Mouse (Mus musculus) erythroid progenitor cell, adult 5-6 weeks (primary cell): ENCODE results near the gene Pigr. TPM values are rescaled to one million over a fixed set of nuclear protein-coding genes. Genes with fewer than 3 reads are reported as not detected.
A peak's percentile ranks its signal among the peaks of the same experiment; 100 is the strongest.

ENCODE experiments used
- ATAC-seq: replicated peaks from 2 replicates; pipeline ENCODE4 v1.8.0; 2016; ENCODE audit warnings: moderate number of reproducible peaks, mild to moderate bottlenecking, moderate TSS enrichment, inconsistent platforms; ENCODE audit not compliant: poor library complexity, low FRiP score, severe bottlenecking
- total RNA-seq, 2 experiments: library from RNA; stranded (forward) in 1 of 2; stranded (reverse) in 1 of 2; fragments of 150-400 nt in 1 of 2; fragments of 186-747, 209-891 nt in 1 of 2; gene quantifications; 2 replicates each; pipeline versions ENCODE4 v1.2.3 to v1.2.4; 2015 to 2017; ENCODE audit warnings: low replicate concordance in 2 of 2

The Pigr gene
- total RNA-seq (2015; ENCODE audit: low replicate concordance): not detected in 2 replicates
- not detected in 2 replicates for total RNA-seq (2017; ENCODE audit: low replicate concordance)

GRCm38 (mm10) chr1:130826448-130826847, at the start of gene Pigr:
Pigr (plus strand) TSS chr1:130826684.
- ATAC-seq: no peak

- ATAC-seq: no peak
Measured at GRCm38 (mm10) chr1:130779867-130780266, 46.6 kb upstream of the Pigr start.

- ATAC-seq: 0 out of 2 replicates have a peak, but pooled peaks have one; percentile 68
Measured at GRCm38 (mm10) chr1:130784054-130784453, 42.4 kb upstream of the Pigr start.

DNA sequence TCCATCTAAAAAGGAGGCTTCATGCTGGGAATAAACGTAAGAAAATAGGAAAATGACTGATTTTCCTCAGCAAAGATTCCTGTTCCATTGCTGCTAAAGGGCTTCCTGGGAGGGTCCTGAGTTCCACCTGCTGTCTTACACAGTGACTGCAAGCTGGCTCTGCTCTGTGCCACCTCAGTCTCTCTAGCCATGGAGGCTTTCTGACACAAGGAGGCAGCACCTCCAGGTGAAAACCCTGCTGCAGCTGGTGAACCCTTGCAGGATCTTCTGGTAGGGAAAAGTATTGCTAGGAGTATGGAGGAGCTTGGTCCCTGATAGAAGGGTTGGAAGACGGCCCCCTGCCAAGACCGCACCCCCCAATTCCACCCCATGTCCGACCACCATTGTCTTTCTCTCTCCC, 39.5 kb upstream of the Pigr start:
- ATAC-seq: no peak

DNA sequence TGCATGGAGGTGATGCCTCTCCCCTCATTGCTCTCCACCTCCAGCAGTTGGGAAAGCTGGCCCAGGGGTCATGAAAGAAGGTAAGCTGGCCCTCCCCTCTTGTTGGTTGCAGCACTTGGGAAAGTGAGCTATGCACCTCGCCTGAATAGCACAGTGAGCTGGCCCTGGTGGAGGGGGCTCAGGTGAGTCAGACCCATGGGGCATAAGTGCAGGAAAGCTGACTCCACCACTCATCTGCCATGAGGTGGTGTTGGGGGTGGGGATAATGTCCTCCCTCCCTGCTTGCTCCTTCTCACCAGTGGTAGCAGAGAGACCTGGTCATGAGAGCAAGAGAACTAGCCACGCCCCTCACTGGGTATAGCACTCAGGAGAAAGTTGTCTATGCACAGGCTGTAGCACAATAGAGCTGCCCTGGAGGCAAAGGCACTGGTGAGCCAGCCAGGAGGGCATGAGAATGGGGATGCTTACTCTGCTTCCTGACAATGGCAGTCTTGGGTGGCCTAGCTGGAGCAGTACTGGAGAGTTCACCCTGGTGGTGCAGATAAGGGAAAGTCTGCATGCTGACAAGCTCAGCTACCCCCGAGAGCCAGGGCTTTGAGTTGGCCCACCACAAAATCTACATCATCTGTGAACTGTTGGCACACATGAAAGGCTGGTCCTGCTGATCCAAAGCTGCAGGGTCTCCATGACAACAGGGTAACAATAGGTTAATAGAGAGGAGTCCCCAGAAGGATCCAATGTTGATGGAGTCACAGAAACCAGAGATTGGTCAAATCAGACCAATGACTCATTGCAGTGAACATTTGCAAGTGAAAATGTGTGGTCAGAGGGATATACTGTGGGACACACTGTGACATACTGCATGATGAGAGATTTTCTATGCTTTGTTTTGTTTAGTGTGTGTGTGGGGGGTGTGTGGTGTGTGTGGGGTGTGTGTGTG, 36.7 kb upstream of the Pigr start:
- ATAC-seq: 0 out of 2 replicates have a peak, but pooled peaks have one; percentile 14

DNA sequence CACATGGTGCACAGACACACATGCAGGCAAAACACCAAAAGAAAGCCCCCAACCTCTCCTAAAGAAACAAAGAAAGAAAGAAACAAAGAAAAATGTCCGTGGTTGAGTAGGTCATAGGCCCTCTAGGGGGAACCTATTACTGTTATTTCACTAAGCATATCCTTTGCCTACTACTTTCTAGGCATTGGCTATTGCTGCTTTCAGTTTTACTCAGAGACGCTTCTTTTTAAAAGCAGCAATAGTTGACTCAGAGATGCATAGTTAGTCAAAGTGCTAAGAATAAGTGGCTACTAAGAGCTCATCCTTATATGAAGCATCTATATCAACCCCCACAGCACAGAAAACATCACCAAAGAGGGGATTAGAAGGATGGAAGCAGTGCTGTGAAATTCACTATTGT, 31.2 kb upstream of the Pigr start:
- no peak for ATAC-seq

GRCm38 (mm10) chr1:130796967-130797684, 29.4 kb upstream of the Pigr start:
- ATAC-seq: peak; percentile 75

DNA sequence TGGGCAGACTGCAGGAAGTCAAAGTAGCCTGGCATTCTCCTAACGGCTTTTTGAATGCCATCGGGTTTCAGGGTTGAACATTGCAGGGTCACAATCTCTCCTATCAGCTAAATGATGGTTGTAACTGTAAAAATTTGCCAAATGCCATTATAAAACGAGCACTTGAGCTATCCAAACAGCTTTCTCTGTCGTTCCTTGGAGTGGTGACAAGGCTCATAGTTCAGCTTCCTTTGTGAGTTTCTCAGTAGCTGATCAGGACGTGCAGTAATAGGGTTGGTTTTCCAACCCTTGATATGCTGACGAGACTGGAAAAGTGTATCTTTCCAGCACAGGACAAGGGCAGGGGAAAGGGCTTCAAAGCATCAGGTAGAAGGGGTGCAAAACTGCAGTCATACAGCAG, 28.4 kb upstream of the Pigr start:
- no peak for ATAC-seq

DNA sequence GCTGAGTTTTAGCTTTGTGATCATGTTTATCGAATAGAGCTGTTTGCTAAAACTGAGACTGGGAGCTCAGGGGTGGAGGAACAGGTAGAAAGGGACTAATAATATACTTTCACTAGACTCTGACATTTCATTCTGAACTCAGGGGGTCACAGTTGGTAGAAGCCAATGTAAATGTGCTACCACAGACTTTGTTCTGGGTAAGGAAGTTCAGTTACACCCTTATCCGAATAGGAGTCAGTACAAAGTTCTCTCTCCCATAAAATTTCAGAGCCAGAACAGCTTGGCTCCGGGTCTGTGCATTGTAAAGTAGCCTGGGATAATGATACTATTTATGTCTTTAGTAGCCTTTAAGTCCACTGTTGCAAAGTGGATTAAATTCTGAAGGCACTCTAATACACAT, 27.9 kb upstream of the Pigr start:
- ATAC-seq: no peak

GRCm38 (mm10) chr1:130799399-130799798, 27.1 kb upstream of the Pigr start:
- ATAC-seq: no peak

GRCm38 (mm10) chr1:130800602-130801001, 25.9 kb upstream of the Pigr start, which contains the start of gene Fcamr:
Fcamr (plus strand) TSS chr1:130800902.
- no peak for ATAC-seq

GRCm38 (mm10) chr1:130801511-130801910, 25.0 kb upstream of the Pigr start:
- ATAC-seq: no peak

DNA sequence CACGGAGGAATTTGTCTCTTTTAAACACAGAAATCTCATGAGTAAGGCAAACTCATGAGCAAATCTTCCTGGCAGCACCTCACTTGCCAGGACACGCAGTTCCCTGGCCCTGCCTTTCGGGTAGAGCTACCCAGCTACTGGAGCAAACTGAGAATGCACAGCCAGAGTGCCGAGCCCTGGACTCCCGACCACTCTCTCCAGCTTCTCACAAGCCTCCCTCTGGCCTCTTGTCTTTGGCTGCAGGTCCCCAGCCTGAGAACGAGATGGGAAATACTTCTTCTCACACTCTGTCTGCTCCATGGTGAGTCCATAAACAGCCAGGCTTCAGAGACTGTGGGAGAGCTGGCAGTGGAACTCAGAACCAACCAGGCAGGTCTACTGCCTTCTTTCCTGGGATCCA, 23.5 kb upstream of the Pigr start:
- ATAC-seq: no peak

DNA sequence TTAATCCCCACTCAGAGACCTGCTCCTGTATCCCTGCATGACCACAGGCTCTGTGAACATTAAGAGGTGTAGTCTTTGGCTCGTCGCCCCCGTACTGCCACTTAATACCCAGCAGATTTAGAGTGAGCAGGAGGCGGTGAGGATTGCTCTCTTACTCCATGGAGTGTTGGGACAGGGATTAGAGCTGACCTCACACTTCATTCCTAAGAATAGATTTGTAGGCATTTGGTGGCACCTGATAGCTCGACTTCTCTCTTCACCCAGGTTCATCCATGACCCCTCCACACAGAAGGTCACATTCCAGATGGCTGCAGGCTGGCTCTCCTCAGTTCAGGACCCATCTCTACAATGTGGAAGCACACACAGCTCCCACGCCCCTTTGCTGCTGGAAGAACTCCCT, 22.2 kb upstream of the Pigr start:
- ATAC-seq: no peak

DNA sequence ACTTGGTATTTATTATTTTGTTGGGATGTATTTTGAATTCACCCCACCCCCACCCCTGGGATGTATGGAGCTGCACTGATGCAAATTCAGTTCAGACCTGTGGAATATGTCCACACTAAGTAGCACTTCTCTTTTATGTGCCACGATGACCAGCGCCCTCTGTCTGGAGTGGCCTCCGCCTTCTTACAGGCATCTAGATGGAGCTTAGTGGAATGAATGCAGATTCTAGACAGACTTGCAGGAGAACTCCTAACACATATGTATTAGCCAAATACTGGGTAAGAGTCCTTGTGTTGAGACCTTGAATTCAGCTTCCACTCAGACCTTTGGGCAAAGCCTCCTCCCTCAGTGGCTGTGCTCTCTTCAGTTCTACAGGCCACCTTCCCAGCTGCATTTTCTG, 15.6 kb upstream of the Pigr start:
- no peak for ATAC-seq

- ATAC-seq: no peak
Measured at GRCm38 (mm10) chr1:130811316-130811715, 15.2 kb upstream of the Pigr start.

DNA sequence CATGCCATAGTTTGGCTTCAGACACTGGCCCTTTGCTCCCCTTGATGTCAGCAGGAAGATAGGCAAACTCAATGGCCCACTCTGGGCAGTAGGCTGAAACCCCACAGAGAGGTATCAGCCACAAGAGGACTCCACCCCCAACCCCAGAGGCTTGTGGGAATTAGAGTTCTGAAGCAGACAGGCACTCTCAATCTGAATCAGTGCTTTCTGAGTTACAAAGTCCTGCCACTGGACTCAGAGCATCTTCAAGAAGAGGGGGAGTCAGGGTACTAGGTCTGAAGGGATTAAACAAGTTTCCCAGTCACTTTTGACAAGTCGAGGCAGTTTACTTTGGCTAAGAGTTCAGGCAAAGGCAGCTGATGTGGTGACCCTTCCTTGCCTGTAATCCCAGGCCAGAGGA, 6.7 kb upstream of the Pigr start:
- no peak for ATAC-seq

GRCm38 (mm10) chr1:130820316-130821148, 6.0 kb upstream of the Pigr start:
- no peak; the same call in 1 of the 2 replicates for ATAC-seq

DNA sequence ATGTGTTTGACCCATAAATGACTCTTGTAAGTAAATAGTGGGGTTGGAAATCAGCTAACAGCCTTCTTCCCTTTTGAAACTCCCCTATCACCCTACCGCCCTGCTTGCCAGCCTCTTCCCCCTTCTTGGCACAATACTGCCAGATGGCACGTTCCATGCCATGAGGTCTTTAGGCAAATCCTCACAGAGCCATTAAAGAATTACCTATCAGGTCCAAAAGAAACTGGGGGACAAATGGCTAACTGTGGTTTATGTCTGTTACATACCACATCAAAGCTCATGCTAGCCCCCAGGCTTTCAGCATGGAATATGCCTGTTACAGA, 5.4 kb upstream of the Pigr start:
- no peak for ATAC-seq
